Comparison of ENCODE assay signal across 12 mouse cellular contexts in the genomic region with DNA sequence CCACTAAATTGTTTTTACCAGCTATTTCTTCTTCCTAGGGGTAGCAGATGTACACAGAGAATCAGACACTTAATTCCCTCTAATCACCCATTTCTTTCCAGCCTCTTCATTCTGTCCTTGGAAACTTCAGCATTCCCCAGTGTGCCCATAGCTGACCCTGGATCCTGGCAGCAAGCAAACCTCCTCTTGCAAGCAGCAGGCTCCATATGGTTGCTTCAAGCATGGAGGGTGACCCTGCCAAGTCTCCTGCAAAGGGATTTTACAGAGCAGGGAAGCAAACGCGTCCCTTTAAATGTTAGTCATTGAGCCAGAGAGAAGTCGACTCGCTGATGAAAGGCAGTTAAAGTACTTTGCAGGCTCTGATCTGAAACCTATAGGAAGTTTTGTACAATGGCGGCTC.
DNase-seq lines count a peak whose midpoint lies in the region; ATAC-seq lines count a peak whose summit lies in the region.
"Had no signal": no experiment of that assay in that cellular context is flagged by ENCODE, and none has a peak within 500 bp of the region (broad histone marks: within the 10 kb centered on the region; RNA-seq: fewer than 3 reads in every experiment).

No protein-coding gene starts in this region.

- intact Hi-C loops in left cerebral cortex, postnatal 4 days (cut with DNase I): no loop called here

- ATAC-seq in cerebellum, adult (ENCODE audit: insufficient number of reproducible peaks, low FRiP score, low TSS enrichment): peak; percentile 99
- no peak for ATAC-seq in inflammation-experienced regulatory T-cells, adult 6 months

- DNase-seq in left cerebral cortex, postnatal 4 days: peak; percentile 75
- no peak for DNase-seq in left cerebral cortex, adult 11 months (ENCODE audit: low spot score)
- DNase-seq in brain, adult 2 months (ENCODE audit: low read depth, low spot score): peak; percentile 83
- DNase-seq in cerebellum, postnatal 14 days: peak; percentile 71 to 84
- no peak for DNase-seq in liver
- DNase-seq: adrenal gland, adult 8-10 months; gastrocnemius, postnatal 14 days; kidney, adult 18-20 months; kidney, postnatal 25 days; thymus, postnatal 25 days had no signal

Comparison
In these comparisons a context has a peak if more than half of its experiments do, and no peak if none do; other contexts are left out.
1. DNase-seq: peak in left cerebral cortex, postnatal 4 days (single experiment), brain, adult 2 months (single experiment) and cerebellum, postnatal 14 days (2 of 2); none in left cerebral cortex, adult 11 months (single experiment) and liver (single experiment).